Mouse (Mus musculus): ENCODE results near the gene Nipal4. TPM values are rescaled to one million over a fixed set of nuclear protein-coding genes. Genes with fewer than 3 reads are reported as not detected.

The Nipal4 gene
- polyA plus RNA-seq, 1 experiment from 2014 or later = 2.1 TPM

DNA sequence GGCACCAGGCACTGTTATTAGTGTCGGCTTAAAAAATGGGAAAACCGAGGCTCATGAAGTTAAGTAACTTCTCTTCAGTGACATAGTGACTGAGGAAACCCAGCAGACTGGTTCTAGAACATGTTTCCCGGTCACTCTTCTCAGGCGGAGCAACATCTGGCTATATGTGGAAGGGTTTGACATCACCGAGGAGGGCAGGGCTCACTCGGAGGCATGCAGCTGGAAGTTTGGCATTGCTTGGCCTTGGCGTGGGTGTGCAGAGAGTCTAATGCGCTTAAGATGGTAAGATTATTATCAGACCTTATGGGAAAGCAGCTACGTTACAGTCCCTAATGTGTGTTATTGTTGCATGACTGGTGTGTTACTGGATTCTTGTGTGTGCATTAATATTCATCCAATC lies 5.8 kb upstream of the Nipal4 start:
- Histone ChIP-seq H3K9me3 (ENCODE audit: control insufficient read depth) (no peaks in the 10 kb centered on the region), H3K9ac (ENCODE audit: low read depth, low read length) (no peak overlapping the region), H3K4me2 (replicated peaks; ENCODE audit: low read depth) (no peak overlapping the region), H3K36me3 (ENCODE audit: control insufficient read depth, insufficient read depth) (no peaks in the 10 kb centered on the region), H3K4me1 (replicated peaks; ENCODE audit: control insufficient read depth, insufficient read depth, low read length) (no peaks in the 10 kb centered on the region), H3K27me3 (replicated peaks; ENCODE audit: control insufficient read depth, insufficient read depth, low read length) (no peaks in the 10 kb centered on the region), H3K4me3 (ENCODE audit: low read depth, low read length) (no peak overlapping the region), H3K27ac (ENCODE audit: low read depth, low read length) (no peak overlapping the region)
- TF ChIP-seq CTCF (IDR thresholded peaks at IDR 0.05; ENCODE audit: low read depth) = no peak
- ATAC-seq = no peak
- WGBS = 92% methylated on average over 9 of the region's 9 CpGs

DNA sequence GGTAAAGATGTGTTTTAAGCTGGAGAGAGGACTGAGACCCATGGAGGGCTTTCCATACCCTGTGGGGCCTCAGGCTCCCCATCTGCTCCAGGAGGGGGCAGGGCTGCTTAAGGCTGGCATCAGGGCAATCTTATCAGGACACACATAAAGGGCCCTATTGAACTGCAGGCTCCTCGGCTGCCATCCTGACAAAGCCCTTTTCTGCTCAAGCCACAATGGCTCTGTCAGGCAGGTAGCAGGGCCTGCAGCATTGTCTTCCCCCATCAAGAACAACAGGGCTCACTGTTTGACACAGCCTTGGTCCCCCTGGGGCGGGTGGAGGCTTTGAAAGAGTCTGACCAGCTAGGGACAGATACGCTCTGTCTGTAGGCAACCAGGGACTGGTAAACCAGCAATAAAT lies 3.6 kb upstream of the Nipal4 start:
- ATAC-seq = no peak
- H3K36me3 ChIP-seq (ENCODE audit: control insufficient read depth, insufficient read depth) = no peaks in the 10 kb centered on the region
- H3K4me1 ChIP-seq (replicated peaks; ENCODE audit: control insufficient read depth, insufficient read depth, low read length) = no peaks in the 10 kb centered on the region
- H3K4me2 ChIP-seq (replicated peaks; ENCODE audit: low read depth) = no peak overlapping the region
- no peaks in the 10 kb centered on the region for H3K9me3 ChIP-seq (ENCODE audit: control insufficient read depth)
- TF ChIP-seq CTCF (IDR thresholded peaks at IDR 0.05; ENCODE audit: low read depth) = peak; percentile 35; the same call in 1 of the 2 replicates
- no peak overlapping the region for H3K9ac ChIP-seq (ENCODE audit: low read depth, low read length)
- H3K27me3 ChIP-seq (replicated peaks; ENCODE audit: control insufficient read depth, insufficient read depth, low read length) = no peaks in the 10 kb centered on the region
- H3K4me3 ChIP-seq (ENCODE audit: low read depth, low read length) = no peak overlapping the region
- WGBS = 56% methylated on average over 3 of the region's 3 CpGs
- H3K27ac ChIP-seq (ENCODE audit: low read depth, low read length) = no peak overlapping the region

DNA sequence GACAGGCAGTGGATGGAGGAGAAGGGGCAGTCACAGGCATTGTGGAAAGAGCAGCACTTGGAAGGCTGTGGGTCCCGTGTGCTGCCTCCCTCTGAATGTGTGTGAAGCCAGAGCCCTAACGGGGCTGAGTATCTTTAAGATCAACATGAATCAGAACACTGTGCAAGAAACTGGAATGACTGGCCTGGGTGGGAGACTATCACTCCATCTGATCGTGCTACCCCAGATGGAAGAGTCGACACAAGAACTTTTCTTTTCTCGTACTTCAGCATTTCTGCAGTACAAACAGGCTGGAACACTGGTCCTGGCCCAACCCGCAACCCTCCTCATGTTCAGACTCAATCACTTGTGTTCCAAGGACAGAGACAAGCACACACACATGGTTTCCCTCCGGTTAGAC lies 2.2 kb upstream of the Nipal4 start:
- no peak for ATAC-seq
- Histone ChIP-seq H3K4me1 (replicated peaks; ENCODE audit: control insufficient read depth, insufficient read depth, low read length) (no peaks in the 10 kb centered on the region), H3K4me3 (ENCODE audit: low read depth, low read length) (no peak overlapping the region), H3K9me3 (ENCODE audit: control insufficient read depth) (no peaks in the 10 kb centered on the region), H3K27ac (ENCODE audit: low read depth, low read length) (no peak overlapping the region), H3K9ac (ENCODE audit: low read depth, low read length) (no peak overlapping the region), H3K36me3 (ENCODE audit: control insufficient read depth, insufficient read depth) (no peaks in the 10 kb centered on the region), H3K27me3 (replicated peaks; ENCODE audit: control insufficient read depth, insufficient read depth, low read length) (no peaks in the 10 kb centered on the region), H3K4me2 (replicated peaks; ENCODE audit: low read depth) (no peak overlapping the region)
- WGBS = 85% methylated on average over 7 of the region's 7 CpGs
- no peak for TF ChIP-seq CTCF (IDR thresholded peaks at IDR 0.05; ENCODE audit: low read depth)

DNA sequence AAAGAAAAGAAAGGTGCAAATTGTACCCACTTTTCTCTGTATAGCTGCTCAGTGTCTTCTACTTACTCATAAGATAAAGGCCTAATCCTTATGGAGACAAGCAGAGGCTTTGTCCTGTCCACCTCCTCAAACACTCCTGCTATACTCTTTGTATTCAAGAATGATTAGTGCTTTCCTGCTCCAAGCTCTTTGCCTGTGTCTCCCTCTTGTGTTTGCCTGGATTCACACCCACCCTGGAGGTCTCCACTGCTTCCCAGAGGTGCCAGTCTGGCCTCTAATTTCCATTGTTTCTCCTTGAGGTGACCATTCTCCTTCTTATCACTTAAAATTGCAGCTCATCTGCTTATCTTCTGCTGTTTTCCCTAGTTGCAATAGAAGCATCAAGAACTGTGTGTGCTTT lies 8.8 kb downstream of the Nipal4 start:
- no peaks in the 10 kb centered on the region for H3K4me1 ChIP-seq (replicated peaks; ENCODE audit: control insufficient read depth, insufficient read depth, low read length)
- H3K27me3 ChIP-seq (replicated peaks; ENCODE audit: control insufficient read depth, insufficient read depth, low read length) = no peaks in the 10 kb centered on the region
- H3K27ac ChIP-seq (ENCODE audit: low read depth, low read length) = no peak overlapping the region
- H3K4me3 ChIP-seq (ENCODE audit: low read depth, low read length) = no peak overlapping the region
- no peak for ATAC-seq
- H3K36me3 ChIP-seq (ENCODE audit: control insufficient read depth, insufficient read depth) = no peaks in the 10 kb centered on the region
- no peak overlapping the region for H3K9ac ChIP-seq (ENCODE audit: low read depth, low read length)
- peak; percentile 43 for TF ChIP-seq CTCF (IDR thresholded peaks at IDR 0.05; ENCODE audit: low read depth)
- no peaks in the 10 kb centered on the region for H3K9me3 ChIP-seq (ENCODE audit: control insufficient read depth)
- H3K4me2 ChIP-seq (replicated peaks; ENCODE audit: low read depth) = no peak overlapping the region

DNA sequence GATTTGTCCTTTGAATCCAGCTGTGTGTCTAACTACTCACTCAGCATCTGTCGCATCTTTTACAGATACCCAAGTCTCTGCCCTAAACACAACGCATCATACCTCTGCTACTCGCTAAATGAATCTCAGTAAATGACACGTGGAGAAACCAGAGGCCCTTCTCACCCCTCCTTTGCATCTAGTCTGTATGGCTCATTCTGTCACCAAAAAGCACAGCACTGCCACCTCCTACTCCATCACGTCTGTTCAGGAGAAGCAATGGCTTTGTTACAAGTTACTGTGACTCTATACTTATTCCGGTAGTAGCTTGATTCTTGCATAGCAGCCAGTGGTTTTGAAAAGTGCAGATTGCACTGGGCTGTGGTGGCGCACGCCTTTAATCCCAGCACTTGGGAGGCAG lies 9.4 kb downstream of the Nipal4 start:
- ATAC-seq = no peak
- no peaks in the 10 kb centered on the region for H3K36me3 ChIP-seq (ENCODE audit: control insufficient read depth, insufficient read depth)
- no peaks in the 10 kb centered on the region for H3K27me3 ChIP-seq (replicated peaks; ENCODE audit: control insufficient read depth, insufficient read depth, low read length)
- no peaks in the 10 kb centered on the region for H3K4me1 ChIP-seq (replicated peaks; ENCODE audit: control insufficient read depth, insufficient read depth, low read length)
- no peak overlapping the region for H3K9ac ChIP-seq (ENCODE audit: low read depth, low read length)
- H3K4me3 ChIP-seq (ENCODE audit: low read depth, low read length) = no peak overlapping the region
- 89% methylated on average over 8 of the region's 8 CpGs for WGBS
- no peak overlapping the region for H3K4me2 ChIP-seq (replicated peaks; ENCODE audit: low read depth)
- no peaks in the 10 kb centered on the region for H3K9me3 ChIP-seq (ENCODE audit: control insufficient read depth)
- no peak for TF ChIP-seq CTCF (IDR thresholded peaks at IDR 0.05; ENCODE audit: low read depth)
- H3K27ac ChIP-seq (ENCODE audit: low read depth, low read length) = no peak overlapping the region

DNA sequence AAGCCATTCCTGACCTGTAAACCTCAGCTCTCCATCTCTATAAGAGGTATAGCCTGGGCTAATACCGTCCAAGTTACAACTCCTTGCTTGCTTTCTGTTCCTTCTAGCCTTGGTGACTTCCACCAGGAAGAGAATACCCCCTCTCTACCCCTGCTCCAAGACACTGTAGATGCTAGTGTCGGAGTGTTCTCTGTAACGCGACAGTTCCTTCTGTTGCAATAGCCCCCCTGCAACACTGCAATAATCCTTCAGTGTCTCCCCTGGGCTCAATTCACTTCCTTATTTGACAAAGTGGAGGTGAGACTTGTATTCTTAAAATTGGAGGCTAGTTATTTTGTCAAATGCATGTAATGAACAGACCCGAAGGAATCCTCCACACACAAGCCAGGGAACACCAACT lies 19.7 kb downstream of the Nipal4 start:
- H3K27me3 ChIP-seq (replicated peaks; ENCODE audit: control insufficient read depth, insufficient read depth, low read length) = no peaks in the 10 kb centered on the region
- no peak for ATAC-seq
- no peaks in the 10 kb centered on the region for H3K4me1 ChIP-seq (replicated peaks; ENCODE audit: control insufficient read depth, insufficient read depth, low read length)
- WGBS = 88% methylated on average over 5 of the region's 5 CpGs
- no peak for TF ChIP-seq CTCF (IDR thresholded peaks at IDR 0.05; ENCODE audit: low read depth)
- no peak overlapping the region for H3K4me2 ChIP-seq (replicated peaks; ENCODE audit: low read depth)
- H3K4me3 ChIP-seq (ENCODE audit: low read depth, low read length) = no peak overlapping the region
- H3K9ac ChIP-seq (ENCODE audit: low read depth, low read length) = no peak overlapping the region
- H3K36me3 ChIP-seq (ENCODE audit: control insufficient read depth, insufficient read depth) = no peaks in the 10 kb centered on the region; the same call in 1 of the 2 replicates
- H3K27ac ChIP-seq (ENCODE audit: low read depth, low read length) = no peak overlapping the region
- H3K9me3 ChIP-seq (ENCODE audit: control insufficient read depth) = no peaks in the 10 kb centered on the region

Data from intestine, postnatal 0 days (tissue).